In genomic region chr7:45700301-45701015, GRCm38 (mm10) we compare ENCODE assay signal across 1 mouse cellular context.
TF ChIP-seq lines count a peak whose summit lies in the region.

No protein-coding gene starts in this region.

TF ChIP-seq in CH12.LX, 34 proteins besides CTCF, POLR2A, EP300 and RAD21 (continued from another document):
- TF ChIP-seq ETS1 (conservative IDR thresholded peaks at IDR 0.05; ENCODE audit: low read depth, low read length), result no peak
- TF ChIP-seq MEF2A (IDR thresholded peaks at IDR 0.05; ENCODE audit: borderline replicate concordance, low read depth, low read length), result no peak
- no peak for TF ChIP-seq MAZ (IDR thresholded peaks at IDR 0.05; ENCODE audit: low read depth, low read length)
- TF ChIP-seq SIN3A (IDR thresholded peaks at IDR 0.05; ENCODE audit: low read length), result no peak
TF ChIP-seq in CH12.LX: peak in this region for 3.
